Mouse (Mus musculus): Measurements from ENCODE around the gene Golim4. TPM values are rescaled to one million over a fixed set of nuclear protein-coding genes. Genes with fewer than 3 reads are reported as not detected.

Golim4 gene
- polyA plus RNA-seq, 1 experiment from 2014 or later = 19.3 TPM

GRCm38 (mm10) chr3:75950897-75951296, 5.9 kb downstream of the Golim4 start:
- H3K27me3 ChIP-seq = no peaks in the 10 kb centered on the region
- peak overlapping the region; percentile 10; the same call in 1 of the 2 replicates for H3K4me2 ChIP-seq
- H3K27ac ChIP-seq (replicated peaks) = no peak overlapping the region
- no peak overlapping the region for H3K4me3 ChIP-seq (replicated peaks)
- H3K9me3 ChIP-seq (replicated peaks) = no peaks in the 10 kb centered on the region
- peaks cover 11% of the 10 kb centered on the region for H3K36me3 ChIP-seq (replicated peaks)
- peaks cover 69% of the 10 kb centered on the region for H3K4me1 ChIP-seq (replicated peaks)
- no peak overlapping the region for H3K9ac ChIP-seq
- WGBS (ENCODE audit: insufficient replicate concordance) = 17% methylated on average over 6 of the region's 6 CpGs
- no peak for ATAC-seq (ENCODE audit: insufficient read depth)

- no peak overlapping the region for H3K4me3 ChIP-seq (replicated peaks)
- WGBS (ENCODE audit: insufficient replicate concordance) = 28% methylated on average over 5 of the region's 5 CpGs
Measured at GRCm38 (mm10) chr3:75949358-75949757, 7.4 kb downstream of the Golim4 start.

DNA sequence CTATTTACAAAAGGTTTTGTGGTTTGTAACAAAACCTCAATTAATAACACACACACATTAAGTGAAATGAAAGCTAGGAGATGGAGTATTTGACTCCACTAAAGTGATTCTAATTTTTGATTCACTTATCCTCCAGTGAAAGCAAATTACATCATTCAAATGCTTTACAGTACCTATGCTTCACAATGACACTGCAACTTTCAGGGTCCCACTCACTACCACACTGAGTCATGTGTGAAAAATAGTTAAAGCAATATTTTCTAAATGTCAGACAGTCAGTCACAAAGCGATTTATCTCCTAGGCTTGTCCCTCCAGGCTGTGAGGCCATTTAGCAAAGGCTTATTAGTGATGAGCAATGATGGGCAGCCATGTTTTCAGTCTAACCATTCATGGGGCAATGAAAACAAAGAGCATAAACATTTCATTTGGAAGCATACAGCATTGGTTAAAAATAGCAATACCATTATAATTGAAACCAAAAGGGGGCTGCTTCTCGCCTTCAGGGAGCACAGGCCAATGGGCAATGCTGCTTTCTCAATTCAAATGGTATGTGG, 8.1 kb downstream of the Golim4 start:
- Histone ChIP-seq H3K27ac (replicated peaks) (0 out of 2 replicates have a peak overlapping the region, but pooled peaks have one; percentile 9), H3K36me3 (replicated peaks) (peaks cover 24% of the 10 kb centered on the region), H3K9me3 (replicated peaks) (no peaks in the 10 kb centered on the region), H3K4me3 (replicated peaks) (no peak overlapping the region), H3K9ac (no peak overlapping the region), H3K27me3 (no peaks in the 10 kb centered on the region), H3K4me1 (replicated peaks) (peaks cover 48% of the 10 kb centered on the region), H3K4me2 (no peak overlapping the region)
- WGBS (ENCODE audit: insufficient replicate concordance) = 56% methylated on average over 2 of the region's 2 CpGs
- no peak for ATAC-seq (ENCODE audit: insufficient read depth)

More at GRCm38 (mm10) chr3:75949358-75949757, 7.4 kb downstream of the Golim4 start:
- H3K36me3 ChIP-seq (replicated peaks) = peaks cover 24% of the 10 kb centered on the region
- no peak for ATAC-seq (ENCODE audit: insufficient read depth)
- no peak overlapping the region for H3K4me2 ChIP-seq
- no peak overlapping the region for H3K9ac ChIP-seq
- H3K9me3 ChIP-seq (replicated peaks) = no peaks in the 10 kb centered on the region
- no peaks in the 10 kb centered on the region for H3K27me3 ChIP-seq
- H3K4me1 ChIP-seq (replicated peaks) = peaks cover 55% of the 10 kb centered on the region
- H3K27ac ChIP-seq (replicated peaks) = no peak overlapping the region

DNA sequence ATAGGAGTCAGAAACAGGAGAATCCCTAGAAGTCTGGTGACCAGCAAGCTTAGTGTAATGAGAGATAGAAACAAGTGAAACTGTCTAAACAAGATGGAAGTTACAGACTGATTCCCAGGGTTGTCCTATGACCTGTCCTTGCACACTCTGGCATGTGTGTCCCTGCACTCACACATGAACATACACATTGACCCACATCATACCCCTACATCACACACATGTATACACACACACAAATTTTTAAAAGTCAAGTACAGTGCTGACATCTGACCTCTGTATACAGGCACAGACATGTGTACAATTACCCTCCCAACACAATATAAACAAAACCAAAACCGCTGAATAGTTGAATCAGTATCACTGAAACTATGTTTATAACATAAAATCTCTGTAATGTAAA, 8.7 kb downstream of the Golim4 start:
- Histone ChIP-seq H3K4me2 (no peak overlapping the region), H3K36me3 (replicated peaks) (peaks cover 24% of the 10 kb centered on the region), H3K4me3 (replicated peaks) (no peak overlapping the region), H3K27ac (replicated peaks) (no peak overlapping the region), H3K9me3 (replicated peaks) (no peaks in the 10 kb centered on the region), H3K4me1 (replicated peaks) (peaks cover 45% of the 10 kb centered on the region), H3K9ac (no peak overlapping the region), H3K27me3 (no peaks in the 10 kb centered on the region)
- WGBS (ENCODE audit: insufficient replicate concordance) = 86% methylated on average over 1 of the region's 1 CpGs
- no peak for ATAC-seq (ENCODE audit: insufficient read depth)

DNA sequence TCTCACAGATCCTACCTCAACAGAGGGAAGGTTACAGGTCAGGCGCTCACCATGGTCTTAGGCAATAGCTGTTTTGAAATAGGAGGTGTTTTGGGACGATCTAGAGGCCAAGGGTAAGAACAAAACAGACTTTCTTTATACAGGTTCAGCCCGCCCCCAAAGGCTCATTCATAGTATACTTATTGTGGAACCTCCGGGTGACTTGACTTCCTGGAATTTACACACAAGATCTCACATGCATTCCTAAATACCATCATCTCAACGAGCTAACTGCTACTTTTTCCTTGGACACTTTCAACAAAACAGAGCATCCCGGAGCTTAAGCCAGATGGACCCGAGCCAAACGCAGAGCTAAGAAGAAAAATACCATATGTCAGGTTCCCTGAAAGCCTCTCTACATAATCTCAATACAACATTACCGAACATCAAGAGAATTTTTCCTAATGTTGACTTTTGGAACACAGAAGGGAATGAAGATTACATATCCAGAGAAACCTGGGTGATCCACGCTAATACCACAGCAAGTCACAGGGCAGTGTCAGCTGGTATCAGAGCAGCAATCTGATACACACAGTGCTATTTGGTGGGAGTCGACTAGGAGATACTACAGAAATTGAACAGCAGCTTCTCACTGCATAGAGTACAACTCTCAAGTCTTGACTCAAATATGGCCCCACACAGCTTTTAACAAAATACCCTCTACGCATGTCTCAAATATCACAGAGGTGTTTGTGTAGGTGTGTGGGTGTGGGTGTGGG, 14.3 kb downstream of the Golim4 start:
- no peak overlapping the region for H3K4me2 ChIP-seq
- H3K27me3 ChIP-seq = no peaks in the 10 kb centered on the region
- no peak overlapping the region for H3K4me3 ChIP-seq (replicated peaks)
- peaks cover 20% of the 10 kb centered on the region for H3K4me1 ChIP-seq (replicated peaks)
- no peaks in the 10 kb centered on the region for H3K9me3 ChIP-seq (replicated peaks)
- no peak overlapping the region for H3K9ac ChIP-seq
- ATAC-seq (ENCODE audit: insufficient read depth) = peak; percentile 60; the same call in 1 of the 2 replicates
- H3K36me3 ChIP-seq (replicated peaks) = peaks cover 18% of the 10 kb centered on the region
- WGBS (ENCODE audit: insufficient replicate concordance) = 67% methylated on average over 12 of the region's 12 CpGs
- peak overlapping the region; percentile 41; the same call in 1 of the 2 replicates for H3K27ac ChIP-seq (replicated peaks)

DNA sequence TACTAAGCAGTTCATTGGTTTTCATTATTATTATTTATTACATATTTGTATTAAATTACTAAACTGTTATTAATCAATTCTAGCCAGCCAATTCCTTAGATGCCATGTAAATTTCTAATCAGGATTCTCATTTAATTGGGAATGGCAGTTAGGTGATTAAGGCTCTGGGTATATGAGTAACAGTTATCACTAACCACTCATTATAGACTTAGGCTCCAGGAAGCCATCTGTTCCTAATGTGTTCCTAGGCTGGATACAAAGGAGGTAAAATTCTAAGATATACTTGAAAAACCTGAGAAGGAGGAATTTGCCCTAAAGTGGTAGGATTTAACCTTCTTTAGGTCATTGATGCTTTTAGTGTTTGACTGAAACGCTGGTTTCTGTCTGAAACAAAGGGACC, 14.9 kb downstream of the Golim4 start:
- peaks cover 13% of the 10 kb centered on the region for H3K36me3 ChIP-seq (replicated peaks)
- peak overlapping the region; percentile 41; the same call in 1 of the 2 replicates for H3K27ac ChIP-seq (replicated peaks)
- no peaks in the 10 kb centered on the region for H3K9me3 ChIP-seq (replicated peaks)
- H3K4me2 ChIP-seq = no peak overlapping the region
- 65% methylated on average over 1 of the region's 1 CpGs for WGBS (ENCODE audit: insufficient replicate concordance)
- no peak overlapping the region for H3K4me3 ChIP-seq (replicated peaks)
- no peaks in the 10 kb centered on the region for H3K27me3 ChIP-seq
- no peak for ATAC-seq (ENCODE audit: insufficient read depth)
- H3K4me1 ChIP-seq (replicated peaks) = peaks cover 20% of the 10 kb centered on the region
- H3K9ac ChIP-seq = no peak overlapping the region

DNA sequence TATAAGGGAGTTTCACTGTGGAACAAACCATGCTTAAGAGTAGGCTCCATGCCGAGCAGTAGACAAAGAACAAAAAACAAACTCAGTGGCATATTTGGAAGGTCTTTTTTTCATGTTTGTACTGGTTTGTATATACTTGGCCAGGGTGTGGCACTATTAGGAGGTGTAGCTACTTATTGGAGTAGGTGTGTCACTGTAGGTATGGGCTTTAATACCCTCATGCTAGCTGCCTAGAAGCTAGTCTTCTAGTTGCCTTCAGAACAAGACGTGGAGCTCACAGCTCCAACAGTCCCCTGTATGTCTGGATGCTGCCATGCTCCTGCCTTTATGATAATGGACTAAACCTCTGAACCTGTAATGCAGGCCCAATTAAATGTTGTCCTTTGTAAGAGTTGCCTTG, 20.6 kb downstream of the Golim4 start:
- Histone ChIP-seq H3K27ac (replicated peaks) (no peak overlapping the region), H3K27me3 (no peaks in the 10 kb centered on the region), H3K9ac (no peak overlapping the region), H3K4me2 (no peak overlapping the region), H3K4me3 (replicated peaks) (no peak overlapping the region), H3K4me1 (replicated peaks) (peaks cover 12% of the 10 kb centered on the region), H3K9me3 (replicated peaks) (no peaks in the 10 kb centered on the region), H3K36me3 (replicated peaks) (peaks cover 9% of the 10 kb centered on the region)
- no peak for ATAC-seq (ENCODE audit: insufficient read depth)
- WGBS (ENCODE audit: insufficient replicate concordance) = 76% methylated on average over 2 of the region's 2 CpGs

- no peak for ATAC-seq (ENCODE audit: insufficient read depth)
- 64% methylated on average over 2 of the region's 2 CpGs for WGBS (ENCODE audit: insufficient replicate concordance)
- Histone ChIP-seq H3K9me3 (replicated peaks) (no peaks in the 10 kb centered on the region), H3K4me1 (replicated peaks) (peaks cover 8% of the 10 kb centered on the region), H3K9ac (no peak overlapping the region), H3K36me3 (replicated peaks) (peaks cover 9% of the 10 kb centered on the region), H3K27me3 (no peaks in the 10 kb centered on the region), H3K4me3 (replicated peaks) (no peak overlapping the region), H3K4me2 (no peak overlapping the region), H3K27ac (replicated peaks) (no peak overlapping the region)
Measured at GRCm38 (mm10) chr3:75930659-75931225, 26.0 kb downstream of the Golim4 start.

DNA sequence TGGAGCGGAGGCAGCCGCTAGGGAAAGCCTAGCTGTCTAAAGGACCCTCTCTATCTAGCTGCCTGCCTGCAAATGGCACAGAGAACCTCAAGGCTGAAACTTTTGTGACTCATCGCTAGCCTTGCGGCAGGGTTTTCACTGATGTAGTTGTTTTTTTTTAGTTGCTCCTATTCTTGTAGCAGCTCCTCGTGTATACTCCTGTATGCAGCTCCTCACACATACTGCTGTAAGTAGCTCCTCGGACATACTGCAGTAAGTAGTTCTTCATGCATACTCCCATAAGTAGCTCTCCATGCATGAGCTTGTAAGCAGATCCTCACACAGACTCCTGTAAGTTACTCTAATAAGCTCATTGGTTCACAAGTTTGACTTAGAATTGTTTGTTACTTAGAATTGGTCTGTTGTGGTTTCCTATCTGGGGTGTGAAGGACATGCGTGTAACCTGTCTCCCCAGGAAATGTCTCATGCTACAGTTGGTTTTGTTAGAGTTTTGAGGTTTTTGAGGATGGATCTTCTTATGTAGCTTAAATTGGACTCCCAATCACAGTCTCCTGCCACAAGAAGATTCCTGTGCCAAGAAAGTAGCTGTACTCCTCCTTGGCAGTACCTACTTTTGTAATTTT, 26.7 kb downstream of the Golim4 start:
- H3K27ac ChIP-seq (replicated peaks) = no peak overlapping the region
- 74% methylated on average over 7 of the region's 7 CpGs for WGBS (ENCODE audit: insufficient replicate concordance)
- no peak overlapping the region for H3K4me2 ChIP-seq
- ATAC-seq (ENCODE audit: insufficient read depth) = no peak
- H3K4me1 ChIP-seq (replicated peaks) = peaks cover 8% of the 10 kb centered on the region
- no peak overlapping the region for H3K4me3 ChIP-seq (replicated peaks)
- peaks cover 9% of the 10 kb centered on the region for H3K36me3 ChIP-seq (replicated peaks)
- H3K9me3 ChIP-seq (replicated peaks) = no peaks in the 10 kb centered on the region
- no peaks in the 10 kb centered on the region for H3K27me3 ChIP-seq
- no peak overlapping the region for H3K9ac ChIP-seq

DNA sequence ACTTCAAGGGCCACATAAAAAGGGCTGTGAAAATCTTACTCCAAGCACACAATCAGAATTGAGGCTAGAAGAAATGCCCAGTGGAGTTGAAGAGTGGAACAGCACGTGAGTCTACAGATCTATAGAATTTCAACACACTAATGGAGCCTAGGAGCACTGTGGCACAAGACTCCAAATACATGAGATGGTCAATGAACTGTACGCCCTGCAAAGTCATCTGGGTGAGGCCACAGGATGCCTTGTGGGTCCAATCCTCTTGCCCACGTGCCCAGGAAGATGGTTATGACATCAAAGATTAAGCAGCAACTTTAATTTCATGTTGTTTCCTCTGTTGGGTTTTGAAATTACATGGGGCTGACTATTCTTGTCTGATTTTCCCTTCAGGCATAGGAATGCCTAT, 30.4 kb downstream of the Golim4 start:
- Histone ChIP-seq H3K27ac (replicated peaks) (no peak overlapping the region), H3K27me3 (no peaks in the 10 kb centered on the region), H3K4me1 (replicated peaks) (peaks cover 26% of the 10 kb centered on the region), H3K9ac (no peak overlapping the region), H3K4me3 (replicated peaks) (no peak overlapping the region), H3K36me3 (replicated peaks) (no peaks in the 10 kb centered on the region), H3K9me3 (replicated peaks) (no peaks in the 10 kb centered on the region), H3K4me2 (no peak overlapping the region)
- 54% methylated on average over 3 of the region's 3 CpGs for WGBS (ENCODE audit: insufficient replicate concordance)
- peak; percentile 44; the same call in 1 of the 2 replicates for ATAC-seq (ENCODE audit: insufficient read depth)

GRCm38 (mm10) chr3:75925123-75925522, 31.6 kb downstream of the Golim4 start:
- WGBS (ENCODE audit: insufficient replicate concordance) = 69% methylated on average over 2 of the region's 2 CpGs
- Histone ChIP-seq H3K4me2 (no peak overlapping the region), H3K27me3 (no peaks in the 10 kb centered on the region), H3K9ac (no peak overlapping the region), H3K36me3 (replicated peaks) (no peaks in the 10 kb centered on the region), H3K4me3 (replicated peaks) (no peak overlapping the region), H3K4me1 (replicated peaks) (peaks cover 38% of the 10 kb centered on the region), H3K27ac (replicated peaks) (no peak overlapping the region), H3K9me3 (replicated peaks) (no peaks in the 10 kb centered on the region)
- ATAC-seq (ENCODE audit: insufficient read depth) = no peak
